In the genomic region with DNA sequence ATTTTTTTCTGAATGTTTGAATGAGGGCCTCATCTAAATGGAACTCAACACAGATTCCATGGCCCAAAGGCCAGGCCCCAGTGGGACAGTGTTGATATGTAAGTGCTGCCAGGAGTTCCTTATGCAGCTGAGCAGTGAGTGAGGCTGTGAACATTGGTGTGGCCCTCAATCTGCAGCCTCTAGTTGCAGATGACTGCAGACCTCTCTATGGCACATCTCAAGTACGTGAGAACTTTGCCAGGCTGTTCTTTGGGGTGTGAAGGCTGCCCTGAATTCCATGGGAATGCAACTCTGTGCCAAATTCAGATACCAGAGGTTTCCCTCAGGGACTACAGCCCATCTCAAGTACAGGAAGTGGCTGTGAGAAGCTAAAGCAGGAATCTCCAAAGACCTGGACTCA, we compare ENCODE assay signal across 11 mouse cellular contexts.
A peak's percentile ranks its signal among the peaks of the same experiment; 100 is the strongest.
DNase-seq lines count a peak whose midpoint lies in the region; ATAC-seq and TF ChIP-seq lines count a peak whose summit lies in the region.
"Had no signal": no experiment of that assay in that cellular context is flagged by ENCODE, and none has a peak within 500 bp of the region (broad histone marks: within the 10 kb centered on the region; RNA-seq: fewer than 3 reads in every experiment).

No protein-coding gene starts in this region.

- DNase-seq in 3134 (ENCODE audit: extremely low read depth, insufficient read length, low spot score): peak; percentile 64
- peak; percentile 53 to 60 for DNase-seq in kidney, postnatal 4 days
- no peak for DNase-seq in urinary bladder, postnatal 10 days (ENCODE audit: low spot score)
- DNase-seq in right cerebral cortex, adult 2 months (ENCODE audit: low spot score in 2 of 2): no peak
- DNase-seq: cerebellum, adult 9-10 months had no signal

- no peaks in the 10 kb centered on the region for H3K27me3 ChIP-seq in heart, embryonic 15.5 days
- H3K27me3 ChIP-seq in intestine, embryonic 15.5 days (replicated peaks): no peaks in the 10 kb centered on the region
- H3K27me3 ChIP-seq in forebrain, embryonic 12.5 days: no peaks in the 10 kb centered on the region

- TF ChIP-seq CTCF in embryonic fibroblast, embryonic 13.5 days (IDR thresholded peaks at IDR 0.05; ENCODE audit: borderline replicate concordance, insufficient read depth, low read length): no peak

- no peaks in the 10 kb centered on the region for H3K9me3 ChIP-seq in heart, embryonic 15.5 days (replicated peaks)
- no peaks in the 10 kb centered on the region for H3K9me3 ChIP-seq in intestine, embryonic 15.5 days
- H3K9me3 ChIP-seq in forebrain, embryonic 12.5 days: no peaks in the 10 kb centered on the region
- H3K9me3 ChIP-seq: forebrain, embryonic 10.5 days had no signal

- H3K4me2 ChIP-seq in heart, embryonic 15.5 days: no peak overlapping the region
- no peak overlapping the region for H3K4me2 ChIP-seq in intestine, embryonic 15.5 days (replicated peaks)
- H3K4me2 ChIP-seq in forebrain, embryonic 12.5 days: no peak overlapping the region

- no peaks in the 10 kb centered on the region for H3K36me3 ChIP-seq in heart, embryonic 15.5 days
- no peaks in the 10 kb centered on the region for H3K36me3 ChIP-seq in intestine, embryonic 15.5 days
- H3K36me3 ChIP-seq in forebrain, embryonic 12.5 days (replicated peaks): no peaks in the 10 kb centered on the region
- H3K36me3 ChIP-seq: forebrain, embryonic 10.5 days had no signal

- ATAC-seq in heart, embryonic 15.5 days (replicated peaks; ENCODE audit: insufficient number of reproducible peaks, insufficient read depth, low FRiP score, low read depth): peak; percentile 64; the same call in 1 of the 2 replicates
- no peak for ATAC-seq in intestine, embryonic 15.5 days
- no peak for ATAC-seq in forebrain, embryonic 12.5 days (ENCODE audit: low FRiP score)

- H3K4me1 ChIP-seq in embryonic fibroblast, embryonic 13.5 days (ENCODE audit: control insufficient read depth, insufficient read depth, low read length): peaks cover 13% of the 10 kb centered on the region
- peaks cover 25% of the 10 kb centered on the region for H3K4me1 ChIP-seq in heart, embryonic 15.5 days (replicated peaks)
- H3K4me1 ChIP-seq in intestine, embryonic 15.5 days (replicated peaks): no peaks in the 10 kb centered on the region
- no peaks in the 10 kb centered on the region for H3K4me1 ChIP-seq in forebrain, embryonic 12.5 days
- H3K4me1 ChIP-seq: forebrain, embryonic 10.5 days had no signal

- 35% methylated on average over 1 of the region's 1 CpGs for WGBS in heart, embryonic 15.5 days
- 65% methylated on average over 1 of the region's 1 CpGs for WGBS in intestine, embryonic 15.5 days
- 88% methylated on average over 1 of the region's 1 CpGs for WGBS in forebrain, embryonic 12.5 days

- H3K4me3 ChIP-seq in embryonic fibroblast, embryonic 13.5 days (ENCODE audit: insufficient read depth, low read length): no peak overlapping the region
- no peak overlapping the region for H3K4me3 ChIP-seq in heart, embryonic 15.5 days
- H3K4me3 ChIP-seq in intestine, embryonic 15.5 days (replicated peaks): no peak overlapping the region
- H3K4me3 ChIP-seq in forebrain, embryonic 12.5 days (replicated peaks): no peak overlapping the region
- H3K4me3 ChIP-seq: forebrain, embryonic 10.5 days had no signal

- no peak overlapping the region for H3K9ac ChIP-seq in heart, embryonic 15.5 days
- no peak overlapping the region for H3K9ac ChIP-seq in intestine, embryonic 15.5 days
- no peak overlapping the region for H3K9ac ChIP-seq in forebrain, embryonic 12.5 days
- H3K9ac ChIP-seq: liver, embryonic 14.5 days had no signal

- TF ChIP-seq POLR2A in embryonic fibroblast, embryonic 13.5 days (IDR thresholded peaks at IDR 0.05; ENCODE audit: low read depth, low read length): no peak

- H3K27ac ChIP-seq in embryonic fibroblast, embryonic 13.5 days (ENCODE audit: insufficient read depth, low read length): peak overlapping the region; percentile 93
- peak overlapping the region; percentile 72 for H3K27ac ChIP-seq in heart, embryonic 15.5 days
- no peak overlapping the region for H3K27ac ChIP-seq in intestine, embryonic 15.5 days
- no peak overlapping the region for H3K27ac ChIP-seq in forebrain, embryonic 12.5 days
- H3K27ac ChIP-seq: forebrain, embryonic 10.5 days; liver, embryonic 14.5 days had no signal

Comparison
In these comparisons a context has a peak if more than half of its experiments do, and no peak if none do; other contexts are left out.
1. DNase-seq: peak in 3134 (single experiment) and kidney, postnatal 4 days (2 of 2); none in urinary bladder, postnatal 10 days (single experiment) and right cerebral cortex, adult 2 months (0 of 2).
2. H3K27ac ChIP-seq: peak in embryonic fibroblast, embryonic 13.5 days (single experiment) and heart, embryonic 15.5 days (single experiment); none in intestine, embryonic 15.5 days (single experiment) and forebrain, embryonic 12.5 days (single experiment).